Mouse (Mus musculus) G1E (cell line): ENCODE data around the gene Fuz.

Experiments used
- CTCF ChIP-seq: IDR thresholded peaks from 2 replicates; pipeline ENCODE4 v1.5.1; 2012; ENCODE audit warnings: low read depth, low read length, inconsistent platforms, mixed read lengths
- TAL1 ChIP-seq: conservative IDR thresholded peaks from 2 replicates; pipeline ENCODE4 v1.6.1; 2012; ENCODE audit warnings: low read depth, low read length, inconsistent platforms, mixed read lengths

- TF ChIP-seq CTCF, result no peak
- TF ChIP-seq TAL1, result no peak
These were observed 42.8 kb upstream of the Fuz start for GRCm38 (mm10) chr7:44853065-44853464.
